In the genomic region with DNA sequence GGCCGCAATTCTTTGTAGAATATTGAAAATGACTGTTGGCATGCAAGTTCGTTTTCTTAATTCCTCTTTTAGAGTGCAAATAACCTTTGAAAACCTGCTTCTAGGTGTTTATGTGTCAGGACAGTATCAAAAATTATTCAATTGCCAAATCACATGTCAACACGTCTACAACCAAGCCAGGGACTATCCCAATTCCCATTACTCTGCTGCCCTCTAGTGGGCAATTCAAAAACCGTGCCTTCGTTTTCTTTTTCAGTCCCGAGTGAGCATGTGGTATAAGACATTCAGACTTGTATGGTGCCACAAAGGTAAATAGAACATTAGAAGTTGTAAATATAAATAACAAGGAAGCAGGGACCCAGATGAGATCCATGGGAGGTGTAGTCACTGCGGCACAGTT, we compare ENCODE assay signal across 8 mouse cellular contexts.
DNase-seq lines count a peak whose midpoint lies in the region; ATAC-seq lines count a peak whose summit lies in the region.

No protein-coding gene starts in this region.

- no peaks in the 10 kb centered on the region for H3K9me3 ChIP-seq in kidney, embryonic 15.5 days (replicated peaks)
- no peaks in the 10 kb centered on the region for H3K9me3 ChIP-seq in limb, embryonic 12.5 days
- H3K9me3 ChIP-seq in neural tube, embryonic 11.5 days (ENCODE audit: control insufficient read depth, low read length) = no peaks in the 10 kb centered on the region

- DNase-seq in urinary bladder, postnatal 14 days (ENCODE audit: low spot score) = peak; percentile 72
- DNase-seq in urinary bladder, postnatal 10 days (ENCODE audit: low spot score) = no peak
- DNase-seq in cerebellum, postnatal 14 days = peak; percentile 90 to 91
- DNase-seq in gastrocnemius, adult 18-20 months (ENCODE audit: low spot score) = peak; percentile 56
- peak; percentile 75 for DNase-seq in neural tube, embryonic 11.5 days (ENCODE audit: low spot score)
- DNase-seq in urinary bladder, postnatal 36 days (ENCODE audit: low spot score in 2 of 2) = peak; percentile 42 to 50

- ATAC-seq in kidney, embryonic 15.5 days (replicated peaks; ENCODE audit: low FRiP score) = peak; percentile 75
- ATAC-seq in limb, embryonic 12.5 days (ENCODE audit: insufficient number of reproducible peaks, insufficient read depth, low FRiP score, low TSS enrichment, low read depth) = 0 out of 2 replicates have a peak, but pooled peaks have one; percentile 47
- ATAC-seq in neural tube, embryonic 11.5 days (ENCODE audit: insufficient read depth, low FRiP score, low TSS enrichment) = no peak

- peaks cover 47% of the 10 kb centered on the region for H3K4me1 ChIP-seq in kidney, embryonic 15.5 days
- peaks cover 11% of the 10 kb centered on the region for H3K4me1 ChIP-seq in limb, embryonic 12.5 days (replicated peaks)
- peaks cover 11% of the 10 kb centered on the region for H3K4me1 ChIP-seq in neural tube, embryonic 11.5 days (ENCODE audit: control insufficient read depth, insufficient read depth, low read length)

- H3K9ac ChIP-seq in kidney, embryonic 15.5 days = no peak overlapping the region
- H3K9ac ChIP-seq in limb, embryonic 12.5 days (replicated peaks) = no peak overlapping the region
- H3K9ac ChIP-seq in neural tube, embryonic 11.5 days (ENCODE audit: low read length) = no peak overlapping the region

- 11% methylated on average over 7 of the region's 7 CpGs for WGBS in kidney, embryonic 15.5 days
- WGBS in limb, embryonic 12.5 days = 11% methylated on average over 7 of the region's 7 CpGs
- 18% methylated on average over 7 of the region's 7 CpGs for WGBS in neural tube, embryonic 11.5 days

- H3K27ac ChIP-seq in kidney, embryonic 15.5 days = no peak overlapping the region; the same call in 1 of the 2 replicates
- H3K27ac ChIP-seq in limb, embryonic 12.5 days = no peak overlapping the region
- H3K27ac ChIP-seq in neural tube, embryonic 11.5 days (ENCODE audit: low read depth, low read length) = no peak overlapping the region

- H3K36me3 ChIP-seq in kidney, embryonic 15.5 days = no peaks in the 10 kb centered on the region
- H3K36me3 ChIP-seq in limb, embryonic 12.5 days = no peaks in the 10 kb centered on the region
- no peaks in the 10 kb centered on the region for H3K36me3 ChIP-seq in neural tube, embryonic 11.5 days (ENCODE audit: control insufficient read depth, insufficient read depth, low read length)

- H3K4me2 ChIP-seq in kidney, embryonic 15.5 days = no peak overlapping the region
- no peak overlapping the region for H3K4me2 ChIP-seq in limb, embryonic 12.5 days
- H3K4me2 ChIP-seq in neural tube, embryonic 11.5 days (ENCODE audit: low read depth) = no peak overlapping the region

- H3K4me3 ChIP-seq in kidney, embryonic 15.5 days (replicated peaks) = no peak overlapping the region
- H3K4me3 ChIP-seq in limb, embryonic 12.5 days (replicated peaks) = no peak overlapping the region
- no peak overlapping the region for H3K4me3 ChIP-seq in neural tube, embryonic 11.5 days (ENCODE audit: low read depth, low read length)

- H3K27me3 ChIP-seq in kidney, embryonic 15.5 days = peaks cover 5% of the 10 kb centered on the region; the same call in 1 of the 2 replicates
- H3K27me3 ChIP-seq in limb, embryonic 12.5 days = peaks cover 64% of the 10 kb centered on the region
- H3K27me3 ChIP-seq in neural tube, embryonic 11.5 days (ENCODE audit: control insufficient read depth, insufficient read depth, low read length) = no peaks in the 10 kb centered on the region
